In genomic region chr12:112799237-112799970, GRCm38 (mm10) we compare ENCODE assay signal across 23 mouse cellular contexts. TPM values are rescaled to one million over a fixed set of nuclear protein-coding genes. Genes with fewer than 3 reads are reported as not detected.
A peak's percentile ranks its signal among the peaks of the same experiment; 100 is the strongest.
DNase-seq lines count a peak whose midpoint lies in the region; ATAC-seq and TF ChIP-seq lines count a peak whose summit lies in the region.
"Had no signal": no experiment of that assay in that cellular context is flagged by ENCODE, and none has a peak within 500 bp of the region (broad histone marks: within the 10 kb centered on the region; RNA-seq: fewer than 3 reads in every experiment).

No protein-coding gene starts in this region.

- peak; percentile 4 for DNase-seq in gastrocnemius, postnatal 14 days
- no peak for DNase-seq in gastrocnemius, postnatal 4 days (ENCODE audit: low spot score in 2 of 2)
- no peak for DNase-seq in limb, embryonic 10.5 days (ENCODE audit: low spot score)
- DNase-seq in CH12.LX (ENCODE audit: extremely low read depth): no peak
- no peak for DNase-seq in frontal cortex, postnatal 36 days (ENCODE audit: low spot score in 2 of 2)
- DNase-seq: adrenal gland, adult 8-10 months; B cell, adult 2 months; cerebellum, adult 11-12 months; cerebellum, adult 9-10 months; forebrain, postnatal 0 days; gastrocnemius, postnatal 25 days; heart, postnatal 10 days; heart, postnatal 36 days had no signal

- H3K9ac ChIP-seq in limb, embryonic 15.5 days: no peak overlapping the region
- H3K9ac ChIP-seq in CH12.LX (ENCODE audit: insufficient read depth, low read depth): no peak overlapping the region
- H3K9ac ChIP-seq: forebrain, postnatal 0 days; heart, embryonic 12.5 days; heart, embryonic 15.5 days; hindbrain, embryonic 13.5 days had no signal

- WGBS in limb, embryonic 15.5 days: 80% methylated on average over 10 of the region's 10 CpGs
- whole genome bisulfite sequencing in limb, embryonic 10.5 days: 84% methylated on average over 10 of the region's 10 CpGs

- H3K4me3 ChIP-seq in limb, embryonic 15.5 days: no peak overlapping the region
- no peak overlapping the region for H3K4me3 ChIP-seq in limb, embryonic 10.5 days
- no peak overlapping the region for H3K4me3 ChIP-seq in CH12.LX (replicated peaks in 1 of 3; ENCODE audit: low read depth in 2 of 3, low read length in 2 of 3, poor library complexity in 1 of 3)
- H3K4me3 ChIP-seq in embryonic fibroblast, embryonic 13.5 days (ENCODE audit: insufficient read depth, low read length): no peak overlapping the region
- H3K4me3 ChIP-seq: heart, embryonic 12.5 days; heart, embryonic 15.5 days; hindbrain, embryonic 10.5 days; hindbrain, embryonic 13.5 days had no signal

- H3K4me1 ChIP-seq in limb, embryonic 15.5 days: peaks cover 90% of the 10 kb centered on the region
- H3K4me1 ChIP-seq in limb, embryonic 10.5 days: peaks cover 59% of the 10 kb centered on the region
- H3K4me1 ChIP-seq in CH12.LX (ENCODE audit: control insufficient read depth in 1 of 2, insufficient read depth in 2 of 2): peaks cover 38 to 64% of the 10 kb centered on the region in 2 experiments
- peaks cover 26% of the 10 kb centered on the region for H3K4me1 ChIP-seq in embryonic fibroblast, embryonic 13.5 days (ENCODE audit: control insufficient read depth, insufficient read depth, low read length)

- H3K27me3 ChIP-seq in limb, embryonic 15.5 days: peaks cover 20% of the 10 kb centered on the region
- H3K27me3 ChIP-seq in limb, embryonic 10.5 days (ENCODE audit: low read depth, poor library complexity, severe bottlenecking): peaks cover 88% of the 10 kb centered on the region
- no peaks in the 10 kb centered on the region for H3K27me3 ChIP-seq in CH12.LX (replicated peaks)

- no peak for TF ChIP-seq RAD21 in CH12.LX (IDR thresholded peaks at IDR 0.05; ENCODE audit: low read depth, low read length)

- peaks cover 7% of the 10 kb centered on the region; the same call in 1 of the 2 replicates for H3K79me2 ChIP-seq in CH12.LX (replicated peaks; ENCODE audit: control insufficient read depth, extremely low read depth, insufficient read depth, poor library complexity, severe bottlenecking)

- intact Hi-C loops in gastrocnemius, postnatal 14 days (cut with DNase I; ENCODE audit: low total_unique reads): no loop called here

- peak overlapping the region; percentile 73; the same call in 1 of the 2 replicates for H3K27ac ChIP-seq in limb, embryonic 15.5 days
- no peak overlapping the region for H3K27ac ChIP-seq in limb, embryonic 10.5 days
- peak overlapping the region; percentile 49 for H3K27ac ChIP-seq in CH12.LX (ENCODE audit: insufficient read depth, low read depth)
- H3K27ac ChIP-seq in embryonic fibroblast, embryonic 13.5 days (ENCODE audit: insufficient read depth, low read length): peak overlapping the region; percentile 88; the same call in 1 of the 2 replicates
- H3K27ac ChIP-seq: heart, embryonic 15.5 days; hindbrain, embryonic 10.5 days; hindbrain, embryonic 13.5 days had no signal

- TF ChIP-seq CTCF in CH12.LX (conservative IDR thresholded peaks at IDR 0.05 in 1 of 2, IDR thresholded peaks at IDR 0.05 in 1 of 2; ENCODE audit: low read depth in 2 of 2, low read length in 2 of 2): no peak
- no peak for TF ChIP-seq CTCF in embryonic fibroblast, embryonic 13.5 days (IDR thresholded peaks at IDR 0.05; ENCODE audit: borderline replicate concordance, insufficient read depth, low read length)

- TF ChIP-seq POLR2A in CH12.LX (IDR thresholded peaks at IDR 0.05; ENCODE audit: low read depth, low read length): no peak
- no peak for TF ChIP-seq POLR2A in embryonic fibroblast, embryonic 13.5 days (IDR thresholded peaks at IDR 0.05; ENCODE audit: low read depth, low read length)

- dilution Hi-C loops in CH12.LX (cut with MboI; ENCODE audit: extremely low pct_ligation_motif_present, extremely low pct_unique_long_range_greater_than_20kb, low sequenced_read_pairs): no loop called here

- H3K36me3 ChIP-seq in limb, embryonic 15.5 days: no peaks in the 10 kb centered on the region
- H3K36me3 ChIP-seq in limb, embryonic 10.5 days: no peaks in the 10 kb centered on the region
- H3K36me3 ChIP-seq in CH12.LX (replicated peaks in 1 of 2; ENCODE audit: control insufficient read depth in 1 of 2, insufficient read depth in 1 of 2, low read length in 1 of 2): no peaks in the 10 kb centered on the region
- H3K36me3 ChIP-seq: heart, embryonic 12.5 days; heart, embryonic 15.5 days; hindbrain, embryonic 10.5 days; hindbrain, embryonic 13.5 days had no signal

- H3K9me3 ChIP-seq in limb, embryonic 15.5 days: no peaks in the 10 kb centered on the region
- H3K9me3 ChIP-seq in limb, embryonic 10.5 days (replicated peaks): no peaks in the 10 kb centered on the region
- H3K9me3 ChIP-seq in CH12.LX (replicated peaks; ENCODE audit: low read length): no peaks in the 10 kb centered on the region
- H3K9me3 ChIP-seq: heart, embryonic 12.5 days; heart, embryonic 15.5 days; hindbrain, embryonic 10.5 days; hindbrain, embryonic 13.5 days had no signal

- no peak for TF ChIP-seq EP300 in CH12.LX (IDR thresholded peaks at IDR 0.05; ENCODE audit: low read length)

- H3K4me2 ChIP-seq in limb, embryonic 15.5 days: no peak overlapping the region
- no peak overlapping the region for H3K4me2 ChIP-seq in CH12.LX (ENCODE audit: insufficient read depth, low read depth, poor library complexity, severe bottlenecking)
- H3K4me2 ChIP-seq: heart, embryonic 12.5 days; heart, embryonic 15.5 days; hindbrain, embryonic 13.5 days had no signal

- ATAC-seq in limb, embryonic 15.5 days (ENCODE audit: insufficient number of reproducible peaks, low FRiP score, low TSS enrichment, low read depth): no peak
- ATAC-seq: activated CD4-positive, CD25-positive, alpha-beta regulatory T cell, adult 4 months; forebrain, postnatal 0 days; hindbrain, embryonic 16.5 days; intestine, postnatal 0 days had no signal

- in situ Hi-C loops in CH12.LX (cut with MboI; ENCODE audit: low pct_ligation_motif_present, low pct_unique_long_range_greater_than_20kb, low sequenced_read_pairs): loop anchor here (5.0 kb wide), 1 partner anchor 42 kb away; no protein-coding TSS in a partner anchor

TF ChIP-seq in CH12.LX, 34 proteins besides CTCF, POLR2A, EP300 and RAD21 (continues in another document):
- no peak for TF ChIP-seq NELFE (IDR thresholded peaks at IDR 0.05; ENCODE audit: low read depth, low read length)
- TF ChIP-seq SMC3 (IDR thresholded peaks at IDR 0.05; ENCODE audit: low read depth, low read length): no peak
- TF ChIP-seq ELF1 (IDR thresholded peaks at IDR 0.05; ENCODE audit: low read depth, low read length): no peak
- no peak for TF ChIP-seq E2F4 (IDR thresholded peaks at IDR 0.05; ENCODE audit: insufficient replicate concordance, low read depth, low read length)
- no peak for TF ChIP-seq CHD1 (IDR thresholded peaks at IDR 0.05; ENCODE audit: low read depth, low read length)
- TF ChIP-seq CHD2 (IDR thresholded peaks at IDR 0.05; ENCODE audit: low read length): no peak
- no peak for TF ChIP-seq USF2 (conservative IDR thresholded peaks at IDR 0.05; ENCODE audit: low read depth, low read length)
- TF ChIP-seq ZNF384 (IDR thresholded peaks at IDR 0.05; ENCODE audit: low read depth, low read length): no peak
- no peak for TF ChIP-seq USF1 (IDR thresholded peaks at IDR 0.05; ENCODE audit: low read depth, low read length)
- no peak for TF ChIP-seq ZMIZ1 (IDR thresholded peaks at IDR 0.05; ENCODE audit: low read depth, low read length)
- TF ChIP-seq JUND (conservative IDR thresholded peaks at IDR 0.05; ENCODE audit: low read depth, low read length): no peak
- TF ChIP-seq MYC (IDR thresholded peaks at IDR 0.05; ENCODE audit: low read depth, low read length): no peak

RNA-seq across cellular contexts. Expression of gene Ahnak2, which starts 3.1 kb away (rescaled TPM):
- total RNA-seq in gastrocnemius, postnatal 14 days (2021): 10 to 100 TPM in 1 of 2 experiments, 1 to 10 TPM in 1; 7.8 to 11.3 TPM
- 10 to 100 TPM; 26.7 to 32.1 TPM for total RNA-seq in gastrocnemius, postnatal 4 days (2021)
- polyA plus RNA-seq in limb, embryonic 15.5 days (2015; fragmentation: Nextera tagmentation; extraction: Ambion mirVana): 9.4 and 9.8 TPM in 2 replicates
- 0.15 and 0.18 TPM in 2 replicates for polyA plus RNA-seq in limb, embryonic 10.5 days (2016; fragmentation: Nextera tagmentation; extraction: Ambion mirVana)
- 16.2 and 27.7 TPM in 2 replicates for total RNA-seq in CH12.LX (2012; rRNA removed)
- 2.0 and 3.1 TPM in 2 replicates for total RNA-seq in CH12.LX (2014; rRNA removed)
- 14.4 and 14.6 TPM in 2 replicates for polyA plus RNA-seq in CH12.LX (2012; ENCODE audit: insufficient read length, low read depth)
- 170 and 211 TPM in 2 replicates for polyA plus RNA-seq in embryonic fibroblast, embryonic 13.5 days (2011; ENCODE audit: insufficient read length, low read depth, missing spikeins)
- total RNA-seq: granulocyte monocyte progenitor cell, adult 5-6 weeks had no signal
- polyA plus RNA-seq: activated CD4-positive, CD25-positive, alpha-beta regulatory T cell, adult 4 months had no signal

RNA-seq across cellular contexts. Expression of gene Clba1, which starts 9.3 kb away (rescaled TPM):
- total RNA-seq in gastrocnemius, postnatal 14 days (2021): under 1 TPM; 0.62 to 0.73 TPM
- total RNA-seq in gastrocnemius, postnatal 4 days (2021): 1 to 10 TPM in 1 of 2 experiments, under 1 TPM in 1; 0.96 to 1.4 TPM
- polyA plus RNA-seq in limb, embryonic 15.5 days (2015; fragmentation: Nextera tagmentation; extraction: Ambion mirVana): 5.9 and 6.4 TPM in 2 replicates
- polyA plus RNA-seq in limb, embryonic 10.5 days (2016; fragmentation: Nextera tagmentation; extraction: Ambion mirVana): 7.9 and 8.4 TPM in 2 replicates
- total RNA-seq in CH12.LX (2012; rRNA removed) (3.1 and 3.5 TPM in 2 replicates), CH12.LX (2014; rRNA removed) (2.5 TPM in 2 replicates)
- polyA plus RNA-seq in CH12.LX (2012; ENCODE audit: insufficient read length, low read depth): 3.0 and 3.5 TPM in 2 replicates
- polyA plus RNA-seq in embryonic fibroblast, embryonic 13.5 days (2011; ENCODE audit: insufficient read length, low read depth, missing spikeins): 13.0 and 18.5 TPM in 2 replicates

RNA-seq across cellular contexts. Expression of gene Cdca4, which starts 29.8 kb away (rescaled TPM):
- 1 to 10 TPM; 4.3 to 5.8 TPM for total RNA-seq in gastrocnemius, postnatal 14 days (2021)
- total RNA-seq in gastrocnemius, postnatal 4 days (2021): 10 to 100 TPM; 17.1 to 20.6 TPM
- polyA plus RNA-seq in limb, embryonic 15.5 days (2015; fragmentation: Nextera tagmentation; extraction: Ambion mirVana): 105 TPM in 2 replicates
- 204 and 206 TPM in 2 replicates for polyA plus RNA-seq in limb, embryonic 10.5 days (2016; fragmentation: Nextera tagmentation; extraction: Ambion mirVana)
- total RNA-seq in CH12.LX (2012; rRNA removed) (78.0 and 90.6 TPM in 2 replicates), CH12.LX (2014; rRNA removed) (111 and 128 TPM in 2 replicates)
- 68.3 and 78.0 TPM in 2 replicates for polyA plus RNA-seq in CH12.LX (2012; ENCODE audit: insufficient read length, low read depth)
- polyA plus RNA-seq in embryonic fibroblast, embryonic 13.5 days (2011; ENCODE audit: insufficient read length, low read depth, missing spikeins): 44.1 and 53.6 TPM in 2 replicates

RNA-seq across cellular contexts. Expression of gene Pld4, which starts 38.9 kb away (rescaled TPM):
- total RNA-seq in gastrocnemius, postnatal 14 days (2021): 1 to 10 TPM; 3.2 to 4.1 TPM
- 10 to 100 TPM; 12.5 TPM for total RNA-seq in gastrocnemius, postnatal 4 days (2021)
- polyA plus RNA-seq in limb, embryonic 15.5 days (2015; fragmentation: Nextera tagmentation; extraction: Ambion mirVana): 13.1 and 14.5 TPM in 2 replicates
- 2.1 and 3.5 TPM in 2 replicates for polyA plus RNA-seq in limb, embryonic 10.5 days (2016; fragmentation: Nextera tagmentation; extraction: Ambion mirVana)
- total RNA-seq in CH12.LX (2012; rRNA removed) (149 and 155 TPM in 2 replicates), CH12.LX (2014; rRNA removed) (112 and 117 TPM in 2 replicates)
- polyA plus RNA-seq in CH12.LX (2012; ENCODE audit: insufficient read length, low read depth): 196 and 226 TPM in 2 replicates
- polyA plus RNA-seq in embryonic fibroblast, embryonic 13.5 days (2011; ENCODE audit: insufficient read length, low read depth, missing spikeins): 0.30 and 4.2 TPM in 2 replicates

Comparison
In these comparisons a context has a peak if more than half of its experiments do, and no peak if none do; other contexts are left out.
1. RNA of gene Ahnak2, which starts 3.1 kb away (polyA plus RNA-seq): 170 to 211 TPM in embryonic fibroblast, embryonic 13.5 days; 14.4 to 14.6 TPM in CH12.LX, 9.4 to 9.8 TPM in limb, embryonic 15.5 days and 0.15 to 0.18 TPM in limb, embryonic 10.5 days; every median in the first group is over 10 times any median in the second.